Comparison of ENCODE assay signal across 22 mouse cellular contexts in the genomic region with DNA sequence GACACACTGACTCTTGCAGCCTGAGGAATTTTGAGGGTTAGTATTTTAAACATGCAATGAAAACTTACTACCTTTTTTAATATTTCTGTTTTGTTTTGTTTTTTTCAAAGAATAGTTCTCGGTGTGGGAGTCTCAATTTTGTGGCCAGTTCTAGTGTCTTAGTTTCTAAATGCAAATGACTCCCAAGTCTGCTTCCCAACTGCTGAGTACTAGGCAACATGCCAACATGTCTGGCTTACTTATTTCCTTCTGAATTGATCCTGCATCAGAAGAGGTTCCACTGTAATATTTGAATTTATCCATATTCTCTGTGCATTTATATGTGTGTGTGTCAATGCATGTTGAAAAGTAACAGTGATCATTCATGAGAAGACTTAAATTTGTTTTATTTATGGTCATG.
DNase-seq lines count a peak whose midpoint lies in the region; ATAC-seq lines count a peak whose summit lies in the region.
"Had no signal": no experiment of that assay in that cellular context is flagged by ENCODE, and none has a peak within 500 bp of the region (broad histone marks: within the 10 kb centered on the region; RNA-seq: fewer than 3 reads in every experiment).

No protein-coding gene starts in this region.

- peak; percentile 62; the same call in 1 of the 2 replicates for ATAC-seq in frontal cortex, adult (ENCODE audit: low TSS enrichment)
- ATAC-seq: CD4-positive, CD25-positive, alpha-beta regulatory T cell, adult 4 months; intestine, embryonic 15.5 days; midbrain, embryonic 16.5 days had no signal

- DNase-seq in cerebellum, postnatal 10 days: peak; percentile 74 to 80
- no peak for DNase-seq in cerebellum, adult 11-12 months
- DNase-seq in frontal cortex, postnatal 25 days (ENCODE audit: low spot score in 2 of 2): no peak
- peak; percentile 18 for DNase-seq in layer of hippocampus, adult 11-12 months (ENCODE audit: low spot score)
- no peak for DNase-seq in layer of hippocampus, postnatal 10 days (ENCODE audit: low spot score in 2 of 2)
- peak; percentile 51 for DNase-seq in brain, adult 2 months (ENCODE audit: low read depth, low spot score)
- DNase-seq in T-cell, adult 2 months (ENCODE audit: low spot score): no peak
- DNase-seq: adrenal gland, postnatal 36 days; embryo, embryonic 11 days; gastrocnemius, postnatal 10 days; heart, postnatal 4 days; liver, embryonic 13.5 days; lung, adult 2 months; lung, postnatal 36 days; right cerebral cortex, adult 18-20 months; right cerebral cortex, postnatal 4 days; thymus, adult 18-20 months; thymus, postnatal 36 days had no signal

Comparison
In these comparisons a context has a peak if more than half of its experiments do, and no peak if none do; other contexts are left out.
1. DNase-seq: peak in cerebellum, postnatal 10 days (2 of 2), layer of hippocampus, adult 11-12 months (single experiment) and brain, adult 2 months (single experiment); none in cerebellum, adult 11-12 months (single experiment), frontal cortex, postnatal 25 days (0 of 2), layer of hippocampus, postnatal 10 days (0 of 2) and T-cell, adult 2 months (single experiment).